Mouse (Mus musculus): ENCODE results near the gene Kcng3. TPM values are rescaled to one million over a fixed set of nuclear protein-coding genes. Genes with fewer than 3 reads are reported as not detected.

The Kcng3 gene
- 0.05 TPM in 1 of 2 replicates, not detected in the other for polyA plus RNA-seq (2015; fragmentation: Nextera tagmentation; extraction: Ambion mirVana)

- no peaks in the 10 kb centered on the region for H3K36me3 ChIP-seq
- peak; percentile 66 for ATAC-seq (replicated peaks; ENCODE audit: low FRiP score)
- H3K9me3 ChIP-seq (replicated peaks): no peaks in the 10 kb centered on the region
- no peak within 1 kb of the TSS for H3K27ac ChIP-seq
- peak within 1 kb of the TSS; percentile 61 for H3K4me3 ChIP-seq (replicated peaks)
- peaks cover 67% of the 10 kb centered on the region for H3K27me3 ChIP-seq
- H3K4me1 ChIP-seq: peaks cover 30% of the 10 kb centered on the region
- WGBS: under 1% methylated on average over 75 of the region's 86 CpGs
- H3K4me2 ChIP-seq: peak within 1 kb of the TSS; percentile 96
- H3K9ac ChIP-seq: peak within 1 kb of the TSS; percentile 35
Observed at GRCm38 (mm10) chr17:83631783-83632652, at the start of gene Kcng3. TSS of gene Kcng3 (minus strand) at chr17:83631895.

- Histone ChIP-seq H3K4me3 (replicated peaks) (no peak overlapping the region), H3K4me1 (no peaks in the 10 kb centered on the region), H3K27ac (no peak overlapping the region), H3K9me3 (replicated peaks) (no peaks in the 10 kb centered on the region), H3K4me2 (no peak overlapping the region), H3K36me3 (no peaks in the 10 kb centered on the region), H3K27me3 (no peaks in the 10 kb centered on the region), H3K9ac (no peak overlapping the region)
- WGBS: 64% methylated on average over 1 of the region's 1 CpGs
- no peak for ATAC-seq (replicated peaks; ENCODE audit: low FRiP score)
Observed at GRCm38 (mm10) chr17:83677370-83677769, 45.7 kb upstream of the Kcng3 start.

GRCm38 (mm10) chr17:83672685-83673084 is 41.0 kb upstream of the Kcng3 start:
- H3K9ac ChIP-seq: no peak overlapping the region
- no peak overlapping the region for H3K4me3 ChIP-seq (replicated peaks)
- H3K27ac ChIP-seq: no peak overlapping the region
- no peaks in the 10 kb centered on the region for H3K27me3 ChIP-seq
- WGBS: 75% methylated on average over 4 of the region's 4 CpGs
- H3K4me1 ChIP-seq: no peaks in the 10 kb centered on the region
- H3K4me2 ChIP-seq: no peak overlapping the region
- no peaks in the 10 kb centered on the region for H3K9me3 ChIP-seq (replicated peaks)
- no peak for ATAC-seq (replicated peaks; ENCODE audit: low FRiP score)
- H3K36me3 ChIP-seq: no peaks in the 10 kb centered on the region

GRCm38 (mm10) chr17:83667934-83668690 is 36.4 kb upstream of the Kcng3 start:
- ATAC-seq (replicated peaks; ENCODE audit: low FRiP score): no peak
- Histone ChIP-seq H3K9me3 (replicated peaks) (no peaks in the 10 kb centered on the region), H3K27me3 (no peaks in the 10 kb centered on the region), H3K27ac (no peak overlapping the region), H3K36me3 (no peaks in the 10 kb centered on the region), H3K4me1 (no peaks in the 10 kb centered on the region), H3K4me2 (no peak overlapping the region), H3K4me3 (replicated peaks) (no peak overlapping the region), H3K9ac (no peak overlapping the region)
- 64% methylated on average over 3 of the region's 3 CpGs for WGBS

GRCm38 (mm10) chr17:83666597-83667287 is 35.0 kb upstream of the Kcng3 start:
- H3K4me3 ChIP-seq (replicated peaks): no peak overlapping the region
- no peaks in the 10 kb centered on the region for H3K4me1 ChIP-seq
- 68% methylated on average over 13 of the region's 13 CpGs for WGBS
- H3K36me3 ChIP-seq: no peaks in the 10 kb centered on the region
- H3K27me3 ChIP-seq: no peaks in the 10 kb centered on the region
- no peak for ATAC-seq (replicated peaks; ENCODE audit: low FRiP score)
- H3K4me2 ChIP-seq: no peak overlapping the region
- no peaks in the 10 kb centered on the region for H3K9me3 ChIP-seq (replicated peaks)
- H3K9ac ChIP-seq: no peak overlapping the region
- no peak overlapping the region for H3K27ac ChIP-seq

- no peaks in the 10 kb centered on the region for H3K27me3 ChIP-seq
- no peak overlapping the region for H3K4me2 ChIP-seq
- H3K36me3 ChIP-seq: no peaks in the 10 kb centered on the region
- no peak overlapping the region for H3K9ac ChIP-seq
- no peak overlapping the region for H3K4me3 ChIP-seq (replicated peaks)
- ATAC-seq (replicated peaks; ENCODE audit: low FRiP score): no peak
- no peak overlapping the region for H3K27ac ChIP-seq
- 41% methylated on average over 8 of the region's 8 CpGs for WGBS
- H3K9me3 ChIP-seq (replicated peaks): no peaks in the 10 kb centered on the region
- H3K4me1 ChIP-seq: no peaks in the 10 kb centered on the region
Observed at GRCm38 (mm10) chr17:83664761-83665160, 33.1 kb upstream of the Kcng3 start.

- H3K9ac ChIP-seq: no peak overlapping the region
- H3K4me2 ChIP-seq: no peak overlapping the region
- no peak overlapping the region for H3K27ac ChIP-seq
- no peaks in the 10 kb centered on the region for H3K36me3 ChIP-seq
- no peak for ATAC-seq (replicated peaks; ENCODE audit: low FRiP score)
- H3K9me3 ChIP-seq (replicated peaks): no peaks in the 10 kb centered on the region
- 87% methylated on average over 1 of the region's 1 CpGs for WGBS
- peaks cover 18% of the 10 kb centered on the region for H3K4me1 ChIP-seq
- H3K4me3 ChIP-seq (replicated peaks): no peak overlapping the region
- H3K27me3 ChIP-seq: no peaks in the 10 kb centered on the region
Observed at GRCm38 (mm10) chr17:83658943-83659342, 27.2 kb upstream of the Kcng3 start.

GRCm38 (mm10) chr17:83657375-83657774 is 25.7 kb upstream of the Kcng3 start:
- H3K36me3 ChIP-seq: no peaks in the 10 kb centered on the region
- peaks cover 18% of the 10 kb centered on the region for H3K4me1 ChIP-seq
- H3K27ac ChIP-seq: no peak overlapping the region
- no peak overlapping the region for H3K4me3 ChIP-seq (replicated peaks)
- H3K4me2 ChIP-seq: no peak overlapping the region
- H3K9ac ChIP-seq: no peak overlapping the region
- 47% methylated on average over 9 of the region's 9 CpGs for WGBS
- H3K27me3 ChIP-seq: no peaks in the 10 kb centered on the region
- H3K9me3 ChIP-seq (replicated peaks): no peaks in the 10 kb centered on the region
- peak; percentile 36; the same call in 1 of the 2 replicates for ATAC-seq (replicated peaks; ENCODE audit: low FRiP score)

- Histone ChIP-seq H3K4me2 (no peak overlapping the region), H3K36me3 (no peaks in the 10 kb centered on the region), H3K9me3 (replicated peaks) (no peaks in the 10 kb centered on the region), H3K27me3 (no peaks in the 10 kb centered on the region), H3K4me3 (replicated peaks) (no peak overlapping the region), H3K27ac (no peak overlapping the region), H3K4me1 (peaks cover 18% of the 10 kb centered on the region), H3K9ac (no peak overlapping the region)
- ATAC-seq (replicated peaks; ENCODE audit: low FRiP score): no peak
- 86% methylated on average over 3 of the region's 3 CpGs for WGBS
Observed at GRCm38 (mm10) chr17:83655732-83656131, 24.0 kb upstream of the Kcng3 start.

GRCm38 (mm10) chr17:83654651-83655136 is 23.0 kb upstream of the Kcng3 start:
- Histone ChIP-seq H3K27me3 (no peaks in the 10 kb centered on the region), H3K4me3 (replicated peaks) (no peak overlapping the region), H3K36me3 (no peaks in the 10 kb centered on the region), H3K27ac (0 out of 2 replicates have a peak overlapping the region, but pooled peaks have one; percentile 27), H3K9me3 (replicated peaks) (no peaks in the 10 kb centered on the region), H3K9ac (no peak overlapping the region), H3K4me2 (no peak overlapping the region), H3K4me1 (peaks cover 18% of the 10 kb centered on the region)
- no peak for ATAC-seq (replicated peaks; ENCODE audit: low FRiP score)
- 49% methylated on average over 13 of the region's 13 CpGs for WGBS

- Histone ChIP-seq H3K9ac (no peak overlapping the region), H3K9me3 (replicated peaks) (no peaks in the 10 kb centered on the region), H3K4me3 (replicated peaks) (no peak overlapping the region), H3K4me2 (no peak overlapping the region), H3K27me3 (no peaks in the 10 kb centered on the region), H3K27ac (no peak overlapping the region), H3K4me1 (peaks cover 18% of the 10 kb centered on the region), H3K36me3 (no peaks in the 10 kb centered on the region)
- WGBS: 88% methylated on average over 3 of the region's 3 CpGs
- no peak for ATAC-seq (replicated peaks; ENCODE audit: low FRiP score)
Observed at GRCm38 (mm10) chr17:83653635-83654034, 21.9 kb upstream of the Kcng3 start.

Data from kidney, embryonic 15.5 days (tissue).